Mouse (Mus musculus) hematopoietic multipotent progenitor cell, adult 10-12 weeks (in vitro differentiated cells): ENCODE data around the gene Vps25. TPM values are rescaled to one million over a fixed set of nuclear protein-coding genes. Genes with fewer than 3 reads are reported as not detected.

Experiments used
- polyA plus RNA-seq: library from polyadenylated mRNA; stranded (reverse); fragments of >175 nt; gene quantifications from 2 replicates; pipeline ENCODE4 v1.2.3, GENCODE M21; 2012; ENCODE audit warnings: low replicate concordance

The Vps25 gene
- polyA plus RNA-seq, result 96.8 and 109 TPM in 2 replicates

DNA sequence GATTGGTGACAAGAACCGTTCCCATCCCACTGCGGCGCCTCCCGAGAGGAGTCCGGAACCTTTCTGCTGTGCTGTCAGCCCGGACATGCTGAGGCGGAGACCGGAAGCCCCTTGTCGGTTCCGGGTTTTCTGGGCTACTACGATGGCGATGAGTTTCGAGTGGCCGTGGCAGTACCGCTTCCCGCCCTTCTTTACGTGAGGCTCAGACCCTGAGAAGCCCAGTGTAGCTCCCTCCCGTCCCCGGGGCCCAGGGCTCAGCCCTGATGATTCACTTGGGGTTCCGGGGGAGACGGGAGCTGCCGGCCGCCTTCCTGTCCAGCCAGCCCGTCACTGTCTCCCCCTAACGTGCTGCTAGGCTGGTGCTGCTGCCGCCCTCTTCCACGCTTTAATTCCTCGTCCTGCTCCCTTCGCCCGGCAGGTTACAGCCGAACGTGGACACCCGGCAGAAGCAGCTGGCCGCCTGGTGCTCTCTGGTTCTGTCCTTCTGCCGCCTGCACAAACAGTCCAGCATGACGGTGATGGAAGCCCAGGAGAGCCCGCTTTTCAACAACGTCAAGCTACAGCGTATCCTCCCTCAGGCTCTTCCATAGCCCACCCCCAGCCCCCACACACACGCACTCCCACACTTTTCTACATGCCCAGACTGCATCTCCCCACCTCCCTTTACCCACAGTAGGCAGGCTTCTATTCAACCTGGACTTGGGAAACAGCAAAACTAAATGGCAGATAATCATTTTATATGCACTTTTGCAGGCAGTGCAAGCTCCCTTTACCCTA lies at the start of gene Vps25:
Vps25 (plus strand) TSS at position 95 of the 777 bp plus-strand sequence.

DNA sequence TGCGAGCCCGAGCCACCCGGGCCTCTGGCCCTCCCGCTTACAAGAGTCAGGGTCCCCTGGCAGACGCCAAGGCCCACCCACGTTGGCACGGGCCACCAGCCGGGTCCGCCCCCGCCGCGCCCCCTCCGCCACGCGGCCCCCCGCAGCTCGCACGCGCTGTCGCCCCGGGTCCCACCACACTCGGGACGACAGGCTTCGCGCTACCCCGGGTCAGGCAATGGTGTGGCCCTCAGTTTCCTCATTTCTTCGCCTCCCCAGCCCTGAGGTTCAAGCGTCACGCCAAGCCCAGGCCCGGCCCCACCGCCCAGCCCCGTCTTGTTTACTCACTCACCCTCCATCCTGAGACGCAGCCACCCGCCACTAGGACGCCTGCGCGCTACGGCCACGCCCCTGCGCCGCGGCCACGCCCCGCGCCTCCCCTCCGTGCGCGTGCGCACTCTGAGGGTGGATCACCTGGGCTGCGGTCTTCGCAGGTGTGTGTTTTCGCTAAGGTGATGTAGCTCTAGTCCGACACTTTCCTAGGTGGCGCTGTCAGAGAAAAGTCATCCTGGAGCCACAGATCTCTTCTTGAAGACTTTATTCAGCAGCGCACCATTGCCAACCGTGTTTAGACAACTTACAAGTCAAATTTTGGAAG lies 27.3 kb upstream of the Vps25 start, which contains the start of gene Ezh1:
Ezh1 (minus strand) TSS at position 399 of the 637 bp plus-strand sequence.

GRCm38 (mm10) chr11:101245855-101246701 lies 7.4 kb upstream of the Vps25 start, which contains the start of gene Ramp2:
Gene Ramp2 (plus strand): TSS chr11:101246028.

DNA sequence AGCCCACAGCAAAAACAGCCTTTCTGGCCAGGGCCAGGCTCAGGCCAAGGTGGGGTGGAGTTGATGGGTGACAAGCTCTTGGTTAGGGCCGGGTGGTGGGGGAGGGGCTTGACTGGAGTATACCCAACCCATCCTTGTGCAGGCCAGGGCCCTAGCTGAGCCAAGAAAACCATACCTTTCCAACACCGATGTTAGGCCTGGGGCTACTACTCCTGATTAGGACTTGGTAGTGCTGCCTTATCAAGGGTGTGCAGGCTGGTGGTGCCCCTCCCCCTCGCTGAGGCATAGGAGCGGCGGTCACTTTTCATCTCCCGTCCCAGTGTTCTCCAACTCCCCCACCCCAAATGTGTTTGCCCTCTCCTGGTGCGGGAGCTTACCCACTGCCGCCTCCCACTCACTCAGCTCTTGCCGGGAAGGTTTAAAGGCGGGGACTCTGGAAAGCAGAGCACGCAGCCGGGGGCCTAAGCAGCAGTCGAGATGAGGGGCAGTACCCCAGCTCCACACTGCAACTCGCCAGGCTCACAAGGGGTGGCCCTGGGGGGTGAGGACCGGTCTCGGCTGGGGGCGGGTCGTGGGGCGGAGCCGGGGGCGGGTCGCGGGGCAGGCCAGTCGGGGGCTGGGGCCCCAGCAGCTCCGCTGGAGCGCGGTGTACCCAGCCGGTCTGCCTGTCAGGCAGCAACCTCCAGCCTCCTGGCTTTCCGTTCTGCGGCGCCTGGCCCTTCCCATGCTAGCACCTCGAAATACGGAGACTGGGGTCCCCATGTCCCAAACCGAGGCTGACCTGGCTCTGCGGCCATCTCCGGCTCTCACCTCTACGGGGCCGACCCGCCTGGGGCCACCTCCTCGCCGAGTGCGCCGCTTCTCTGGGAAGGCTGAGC lies 6.7 kb downstream of the Vps25 start, which contains the start of gene Wnk4:
Wnk4 (plus strand) TSS at position 620 of the 878 bp plus-strand sequence.

GRCm38 (mm10) chr11:101278223-101279192 lies 25.0 kb downstream of the Vps25 start, which contains the start of the genes Cntd1 and Coa3:
Gene Cntd1 (plus strand): TSS chr11:101279012.
Gene Coa3 (minus strand): TSS chr11:101279114.

DNA sequence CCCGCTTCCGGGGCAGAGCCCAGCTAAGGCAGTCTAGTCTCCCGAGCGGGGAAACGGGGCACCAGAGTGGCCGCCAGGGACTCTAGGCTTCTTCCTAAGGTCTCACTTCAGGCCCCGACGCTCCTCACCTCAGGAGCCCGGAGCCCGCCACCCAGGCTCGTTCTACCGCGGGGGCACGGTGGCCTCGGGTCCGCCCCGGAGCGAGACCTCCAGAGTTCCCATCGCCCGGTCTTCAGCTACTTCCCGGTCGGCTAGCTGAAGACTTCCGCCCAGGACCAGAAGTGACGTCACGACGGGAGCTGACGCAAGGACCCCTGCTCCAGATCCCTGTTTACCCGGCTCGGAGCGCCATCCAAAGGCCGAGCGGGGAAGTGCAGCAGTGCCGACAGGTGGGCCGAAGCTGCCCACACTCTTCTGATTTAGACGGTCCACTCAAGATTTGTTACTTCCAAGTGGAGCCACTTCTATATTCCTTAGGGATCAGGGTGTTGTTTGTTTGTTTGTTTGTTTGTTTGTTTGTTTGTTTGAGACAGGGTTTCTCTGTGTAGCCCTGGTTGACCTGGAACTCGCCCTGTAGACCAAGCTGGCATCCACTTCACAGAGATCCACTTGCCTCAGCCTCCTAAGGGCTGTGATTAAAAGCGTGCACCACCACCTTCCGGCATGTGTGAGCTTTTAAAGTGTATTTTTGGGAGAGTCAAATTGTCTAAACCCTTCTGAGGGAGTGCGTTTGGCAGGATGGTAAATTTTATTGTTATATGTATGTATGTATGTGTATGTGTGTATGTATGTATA lies 48.7 kb downstream of the Vps25 start, which contains the start of gene Becn1:
Becn1 (minus strand) TSS at position 283 of the 795 bp plus-strand sequence.

Other genes with a start within 250 kb of the Vps25 start
- gene Atp6v0a1, start 244.3 kb upstream of the Vps25 start, polyA plus RNA-seq, result 44.2 and 52.4 TPM in 2 replicates
- 14.9 and 32.1 TPM in 2 replicates for gene Naglu, start 183.7 kb upstream of the Vps25 start, polyA plus RNA-seq
- gene Hsd17b1, start 175.3 kb upstream of the Vps25 start, polyA plus RNA-seq, result 2.1 and 2.3 TPM in 2 replicates
- 20.7 and 25.1 TPM in 2 replicates for gene Coasy, start 171.1 kb upstream of the Vps25 start, polyA plus RNA-seq
- gene Mlx, start 166.4 kb upstream of the Vps25 start, polyA plus RNA-seq, result 17.8 and 27.4 TPM in 2 replicates
- 4.1 and 8.0 TPM in 2 replicates for gene Psmc3ip, start 158.3 kb upstream of the Vps25 start, polyA plus RNA-seq
- gene Retreg3, start 133.8 kb upstream of the Vps25 start, polyA plus RNA-seq, result 20.0 and 29.0 TPM in 2 replicates
- gene Tubg1, start 133.8 kb upstream of the Vps25 start, polyA plus RNA-seq, result 38.0 and 72.6 TPM in 2 replicates
- 9.0 and 11.8 TPM in 2 replicates for gene Tubg2, start 97.8 kb upstream of the Vps25 start, polyA plus RNA-seq
- 0.79 and 2.3 TPM in 2 replicates for gene Cntnap1, start 83.2 kb upstream of the Vps25 start, polyA plus RNA-seq
- 4.4 and 26.2 TPM in 2 replicates for gene Plekhh3, start 82.4 kb upstream of the Vps25 start, polyA plus RNA-seq
- gene Ccr10, start 78.3 kb upstream of the Vps25 start, polyA plus RNA-seq, result 3.1 and 8.7 TPM in 2 replicates
- 7.0 and 17.6 TPM in 2 replicates for gene Ezh1, start 27.2 kb upstream of the Vps25 start, polyA plus RNA-seq
- gene Ramp2, start 7.7 kb upstream of the Vps25 start, polyA plus RNA-seq, result 0.96 and 3.7 TPM in 2 replicates
- gene Wnk4, start 6.9 kb downstream of the Vps25 start, polyA plus RNA-seq, result 0.94 and 2.2 TPM in 2 replicates
- 0.11 TPM in 1 of 2 replicates, not detected in the other for gene Cntd1, start 25.3 kb downstream of the Vps25 start, polyA plus RNA-seq
- 3.3 and 26.9 TPM in 2 replicates for gene Coa3, start 25.4 kb downstream of the Vps25 start, polyA plus RNA-seq
- 108 and 173 TPM in 2 replicates for gene Becn1, start 48.6 kb downstream of the Vps25 start, polyA plus RNA-seq
- 39.0 and 47.2 TPM in 2 replicates for gene Psme3, start 62.5 kb downstream of the Vps25 start, polyA plus RNA-seq
- 7.3 and 9.0 TPM in 2 replicates for gene Aoc2, start 71.4 kb downstream of the Vps25 start, polyA plus RNA-seq
- gene Aoc3, start 76.9 kb downstream of the Vps25 start, polyA plus RNA-seq, result 0.10 and 0.11 TPM in 2 replicates
- not detected in 2 replicates for gene G6pc, start 113.9 kb downstream of the Vps25 start, polyA plus RNA-seq
- gene Aarsd1, start 163.9 kb downstream of the Vps25 start, polyA plus RNA-seq, result 23.1 and 23.2 TPM in 2 replicates
- 0.30 and 2.2 TPM in 2 replicates for gene Gm27029, start 171.1 kb downstream of the Vps25 start, polyA plus RNA-seq
- 9.5 and 10.3 TPM in 2 replicates for gene Rundc1, start 171.4 kb downstream of the Vps25 start, polyA plus RNA-seq
- 1.2 and 4.5 TPM in 2 replicates for gene Ptges3l, start 171.6 kb downstream of the Vps25 start, polyA plus RNA-seq
- 88.8 and 644 TPM in 2 replicates for gene Rpl27, start 188.6 kb downstream of the Vps25 start, polyA plus RNA-seq
- 53.8 and 61.8 TPM in 2 replicates for gene Ifi35, start 194.7 kb downstream of the Vps25 start, polyA plus RNA-seq
- gene Rnd2, start 211.3 kb downstream of the Vps25 start, polyA plus RNA-seq, result 0.97 and 1.5 TPM in 2 replicates
- 40.0 and 79.5 TPM in 2 replicates for gene Vat1, start 212.5 kb downstream of the Vps25 start, polyA plus RNA-seq